Mouse (Mus musculus) ES-E14 (cell line): ENCODE results near the gene Arhgap9. TPM values are rescaled to one million over a fixed set of nuclear protein-coding genes. Genes with fewer than 3 reads are reported as not detected.

Experiments
- DNase-seq: peaks from one replicate; pipeline ENCODE4 v3.0.0-alpha.2; 2013; ENCODE audit warnings: low read depth, low spot score
- H3K27ac ChIP-seq: 2 replicates; pipeline ENCODE4 v1.5.1; 2012; ENCODE audit warnings: low read depth, mild to moderate bottlenecking, low read length, moderate library complexity, mixed read lengths; ENCODE audit not compliant: poor library complexity, insufficient read depth, severe bottlenecking
- H3K36me3 ChIP-seq: 2 replicates; pipeline ENCODE4 v1.6.1; 2012; ENCODE audit warnings: mild to moderate bottlenecking, low read length, moderate library complexity, mixed read lengths; ENCODE audit not compliant: control insufficient read depth, poor library complexity, insufficient read depth, severe bottlenecking
- H3K4me1 ChIP-seq, 2 experiments: fragments of 150-350 bp in 1 of 2; sonication (generic) in 1 of 2; 2 replicates each; pipeline ENCODE4 v1.6.1; 2012; ENCODE audit warnings: low read length in 2 of 2, mild to moderate bottlenecking in 1 of 2, mixed read lengths in 1 of 2; ENCODE audit not compliant: control insufficient read depth in 2 of 2, insufficient read depth in 2 of 2, poor library complexity in 1 of 2
- H3K4me3 ChIP-seq, 2 experiments: fragments of 150-350 bp in 1 of 2; sonication (generic) in 1 of 2; 2 replicates each; pipeline ENCODE4 v1.5.1; 2012; ENCODE audit warnings: low read length in 2 of 2, low read depth in 1 of 2, mild to moderate bottlenecking in 1 of 2, mixed read lengths in 1 of 2; ENCODE audit not compliant: insufficient read depth in 1 of 2, poor library complexity in 1 of 2, severe bottlenecking in 1 of 2
- H3K9ac ChIP-seq: 2 replicates; pipeline ENCODE4 v1.6.1; 2012; ENCODE audit warnings: low read depth, mild to moderate bottlenecking, low read length, mixed read lengths; ENCODE audit not compliant: poor library complexity, insufficient read depth, severe bottlenecking
- H3K9me3 ChIP-seq: fragments of 150-350 bp; sonication (generic); 2 replicates; pipeline ENCODE4 v1.6.1; 2012; ENCODE audit warnings: low read depth, mild to moderate bottlenecking, low read length; ENCODE audit not compliant: control insufficient read depth, insufficient read depth
- CHD2 ChIP-seq: IDR thresholded peaks from 2 replicates; pipeline ENCODE4 v1.6.1; 2014; ENCODE audit warnings: mild to moderate bottlenecking, low read depth, low read length, inconsistent platforms
- HCFC1 ChIP-seq: IDR thresholded peaks from 2 replicates; pipeline ENCODE4 v1.6.1; 2012; ENCODE audit warnings: low read length, inconsistent platforms, borderline replicate concordance; ENCODE audit not compliant: insufficient read depth
- MAFK ChIP-seq: IDR thresholded peaks from 2 replicates; pipeline ENCODE4 v1.6.1; 2014; ENCODE audit warnings: mild to moderate bottlenecking, low read depth, low read length, inconsistent platforms; ENCODE audit not compliant: insufficient read depth
- ZC3H11A ChIP-seq: IDR thresholded peaks from 2 replicates; pipeline ENCODE4 v1.6.1; 2012; ENCODE audit warnings: low read depth, mild to moderate bottlenecking, inconsistent platforms, low read length, borderline replicate concordance
- ZNF384 ChIP-seq: IDR thresholded peaks from 2 replicates; pipeline ENCODE4 v1.6.1; 2012; ENCODE audit warnings: low read depth, low read length, inconsistent platforms
- in situ Hi-C, 2 experiments: fragments of 600-800 bp; cut with MboI; formaldehyde crosslinking; loops; one replicate each; pipeline ENCODE4 v1.15.1; 2025; ENCODE audit warnings: low sequenced_read_pairs in 2 of 2, inconsistent platforms in 1 of 2; ENCODE audit not compliant: unreplicated experiment in 2 of 2
- total RNA-seq: library from RNA; depleted of rRNA; stranded (reverse); fragments of 300-350 nt; gene quantifications from 2 replicates; pipeline ENCODE4 v1.2.3, GENCODE M21; 2012

Arhgap9 gene
- total RNA-seq, 1 experiment = 2.6 TPM

DNA sequence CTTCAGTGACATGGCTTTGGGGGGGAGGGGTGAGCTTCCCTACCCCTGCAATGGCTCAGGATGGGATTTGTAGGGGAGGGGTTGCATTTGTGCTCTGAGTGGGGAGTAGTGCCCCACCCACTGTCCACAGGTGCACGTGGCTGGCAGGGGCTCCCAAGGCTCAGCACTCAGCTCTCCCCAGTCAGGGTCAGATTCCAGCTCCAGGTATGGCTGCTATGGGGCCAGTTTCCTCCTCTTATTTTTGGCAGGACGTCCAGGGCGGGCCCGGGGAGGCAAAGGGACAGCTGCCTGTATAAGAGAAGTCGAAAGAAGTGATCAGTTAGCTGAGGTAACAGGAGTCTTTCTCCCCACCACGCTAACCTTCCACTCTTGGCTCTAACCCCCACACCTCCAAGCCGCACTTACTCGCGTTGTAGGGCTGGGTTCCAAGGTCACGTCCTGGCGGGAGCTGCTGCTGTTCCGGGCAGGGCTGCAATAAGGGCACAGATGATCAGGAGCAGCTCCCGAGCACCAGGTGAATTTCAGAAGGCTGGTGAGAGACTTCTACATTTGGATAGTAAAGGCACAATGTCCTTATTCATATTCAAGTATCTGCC lies 39.0 kb upstream of the Arhgap9 start:
- TF ChIP-seq ZNF384 = no peak
- TF ChIP-seq CHD2 = no peak
- no peak for TF ChIP-seq HCFC1
- TF ChIP-seq ZC3H11A = no peak
- no peak for TF ChIP-seq MAFK
- H3K27ac ChIP-seq = peak overlapping the region; percentile 40; the same call in 1 of the 2 replicates
- H3K4me3 ChIP-seq = no peak overlapping the region
- peak overlapping the region; percentile 13; the same call in 1 of the 2 replicates for H3K9ac ChIP-seq
- H3K4me1 ChIP-seq = peaks cover 4 to 38% of the 10 kb centered on the region in 2 experiments
- H3K9me3 ChIP-seq = no peaks in the 10 kb centered on the region
- in situ Hi-C loops = no loop called here
- H3K36me3 ChIP-seq = peaks cover 66% of the 10 kb centered on the region
- no peak for DNase-seq

DNA sequence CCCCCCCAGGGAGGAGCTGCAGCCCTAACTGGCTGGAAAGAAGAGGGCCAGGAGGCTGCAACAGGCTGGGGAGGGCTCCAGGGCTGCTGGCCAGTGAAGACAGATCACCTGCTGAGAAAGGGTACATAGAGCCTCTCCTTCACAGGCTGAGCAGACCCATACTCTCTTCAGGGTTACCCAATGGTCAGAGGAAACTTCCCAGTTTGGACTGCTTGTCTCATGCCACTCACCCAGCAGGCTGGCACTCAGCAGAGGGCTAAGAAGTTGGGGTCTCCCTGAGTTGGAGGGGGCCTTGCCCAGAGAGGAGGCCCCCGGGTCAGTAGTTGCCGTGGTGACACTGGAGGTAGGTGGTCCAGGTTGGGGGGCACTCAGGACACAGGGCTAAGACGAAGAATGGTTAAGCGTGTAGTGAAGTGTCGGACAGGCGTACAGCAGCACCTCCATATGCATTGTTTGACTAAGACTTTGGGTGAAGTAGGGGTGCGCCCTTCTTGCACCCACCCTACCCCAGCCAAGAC lies 37.6 kb upstream of the Arhgap9 start:
- H3K4me1 ChIP-seq = peaks cover 6 to 39% of the 10 kb centered on the region in 2 experiments
- H3K9ac ChIP-seq = no peak overlapping the region
- DNase-seq = no peak
- in situ Hi-C loops = no loop called here
- TF ChIP-seq HCFC1 (no peak), ZC3H11A (no peak), MAFK (no peak), ZNF384 (no peak), CHD2 (no peak)
- H3K27ac ChIP-seq = no peak overlapping the region
- H3K9me3 ChIP-seq = no peaks in the 10 kb centered on the region
- H3K36me3 ChIP-seq = peaks cover 57% of the 10 kb centered on the region
- no peak overlapping the region for H3K4me3 ChIP-seq

DNA sequence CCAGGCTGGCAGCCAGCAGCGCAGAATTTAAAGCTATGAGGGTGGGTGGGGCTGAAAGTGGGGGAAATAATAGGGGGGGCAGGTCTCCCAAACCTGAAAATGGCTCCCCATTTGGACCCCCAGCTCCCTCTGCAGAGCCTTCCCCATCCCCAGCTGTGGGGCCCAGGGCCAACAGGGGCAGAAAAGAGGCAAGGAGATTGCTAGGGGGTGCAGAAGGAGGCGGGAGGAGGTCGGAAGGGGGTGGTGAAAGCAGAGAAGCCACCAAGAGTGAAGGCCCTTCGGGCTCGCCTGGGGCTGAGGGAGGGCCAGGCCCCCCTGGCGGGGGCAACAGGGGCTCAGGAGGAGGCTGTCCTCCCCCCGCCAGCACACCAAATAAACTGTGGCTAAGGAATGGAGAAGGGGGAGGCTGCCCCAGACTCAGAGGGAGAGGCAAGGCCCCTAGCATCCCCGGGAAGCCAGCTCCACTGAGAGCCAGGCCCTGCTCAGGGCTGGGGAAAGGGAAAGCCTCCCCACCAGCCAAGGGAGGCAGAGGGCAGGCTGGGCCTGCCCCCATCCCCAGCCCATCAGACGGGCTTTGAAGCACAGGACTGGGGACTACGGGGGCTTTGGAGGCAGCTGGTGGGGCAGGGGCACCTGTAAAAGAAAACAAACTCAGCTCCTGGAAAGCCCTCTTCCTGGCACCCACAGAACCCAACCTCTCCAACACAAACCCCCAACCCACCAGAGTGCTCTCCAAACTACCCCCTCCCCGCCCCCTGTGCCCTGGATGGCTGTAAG lies 36.9 kb upstream of the Arhgap9 start:
- Histone ChIP-seq H3K27ac (no peak overlapping the region), H3K36me3 (peaks cover 57% of the 10 kb centered on the region), H3K4me1 (peaks cover 8 to 41% of the 10 kb centered on the region in 2 experiments), H3K9ac (0 out of 2 replicates have a peak overlapping the region, but pooled peaks have one; percentile 7), H3K9me3 (no peaks in the 10 kb centered on the region), H3K4me3 (no peak overlapping the region)
- no peak for TF ChIP-seq ZC3H11A
- TF ChIP-seq HCFC1 = no peak
- no peak for TF ChIP-seq CHD2
- TF ChIP-seq ZNF384 = no peak
- TF ChIP-seq MAFK = no peak
- DNase-seq = no peak
- in situ Hi-C loops = no loop called here

DNA sequence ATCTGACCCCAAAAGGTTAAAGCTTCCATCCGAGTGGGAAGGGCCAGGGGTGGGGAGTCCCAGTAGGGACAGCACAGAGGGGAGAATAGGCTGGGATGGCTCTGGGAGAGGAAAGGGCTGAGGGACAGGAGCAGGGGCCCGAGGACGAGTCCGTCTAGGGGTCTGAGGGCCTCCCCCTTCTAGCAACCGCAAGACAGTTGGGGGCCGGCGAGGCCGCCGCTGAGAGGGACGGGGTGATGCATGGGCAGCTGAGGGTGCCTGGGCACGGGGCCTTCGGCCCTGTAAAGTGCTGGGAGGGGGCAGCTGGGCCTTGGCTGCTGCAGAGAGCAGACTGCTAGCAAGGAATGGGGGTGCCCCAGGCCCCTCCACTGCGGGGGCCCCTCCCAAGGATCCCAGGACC lies 36.1 kb upstream of the Arhgap9 start:
- H3K36me3 ChIP-seq = peaks cover 55% of the 10 kb centered on the region
- no peak overlapping the region for H3K9ac ChIP-seq
- DNase-seq = no peak
- no peak for TF ChIP-seq ZC3H11A
- TF ChIP-seq MAFK = no peak
- no peak for TF ChIP-seq ZNF384
- TF ChIP-seq HCFC1 = no peak
- TF ChIP-seq CHD2 = no peak
- H3K27ac ChIP-seq = no peak overlapping the region
- H3K9me3 ChIP-seq = no peaks in the 10 kb centered on the region
- H3K4me1 ChIP-seq = peaks cover 8 to 41% of the 10 kb centered on the region in 2 experiments
- in situ Hi-C loops = no loop called here
- H3K4me3 ChIP-seq = no peak overlapping the region
